Mouse (Mus musculus) common myeloid progenitor, adult 5-6 weeks (primary cell): ENCODE data around the gene Rad51b. TPM values are rescaled to one million over a fixed set of nuclear protein-coding genes. Genes with fewer than 3 reads are reported as not detected.
"Not testable (repeated sequence)": the region's sequence is repeated elsewhere in the genome, so short reads cannot be mapped to it uniquely, and the experiment has no call there.

Source experiments
- ATAC-seq: replicated peaks from 2 replicates; pipeline ENCODE4 v1.8.0; 2016; ENCODE audit warnings: low read depth, mild to moderate bottlenecking, moderate TSS enrichment, inconsistent platforms; ENCODE audit not compliant: poor library complexity, severe bottlenecking
- total RNA-seq: library from RNA; stranded (forward); fragments of 200-1000, 187-1606 nt; gene quantifications from 2 replicates; pipeline ENCODE4 v1.2.3, GENCODE M21; 2017

Rad51b gene
- total RNA-seq, result 10.8 and 12.8 TPM in 2 replicates

- peak; percentile 83 for ATAC-seq
Measured at GRCm38 (mm10) chr12:79297121-79297576, at the start of gene Rad51b. Rad51b (plus strand) TSS chr12:79297282.

GRCm38 (mm10) chr12:79248110-79248509 is 49.0 kb upstream of the Rad51b start:
- no peak for ATAC-seq

- no peak for ATAC-seq
Measured at GRCm38 (mm10) chr12:79253294-79254053, 43.6 kb upstream of the Rad51b start.

- no peak for ATAC-seq
Measured at GRCm38 (mm10) chr12:79254975-79255374, 42.1 kb upstream of the Rad51b start.

DNA sequence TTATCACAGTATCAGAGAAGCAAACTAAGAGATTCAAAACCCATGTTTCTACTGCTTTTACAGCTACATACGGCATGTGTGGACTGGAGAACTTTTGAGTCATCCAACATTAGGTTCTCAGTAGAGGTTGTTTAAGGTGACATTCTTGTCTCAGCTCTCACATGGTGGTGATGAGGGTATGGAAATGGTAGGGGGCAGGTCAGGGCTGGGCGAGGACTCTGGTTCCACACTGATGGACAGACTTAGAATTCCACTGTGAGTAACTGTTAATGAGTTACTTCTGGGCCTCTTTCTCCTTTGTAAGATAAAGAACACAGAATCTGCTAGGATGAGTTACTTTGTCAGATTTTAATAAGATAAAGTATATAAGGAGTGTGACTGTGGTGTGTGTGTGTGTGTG is 36.9 kb upstream of the Rad51b start:
- no peak for ATAC-seq

GRCm38 (mm10) chr12:79261035-79261434 is 36.0 kb upstream of the Rad51b start:
- 0 out of 2 replicates have a peak, but pooled peaks have one; percentile 39 for ATAC-seq

DNA sequence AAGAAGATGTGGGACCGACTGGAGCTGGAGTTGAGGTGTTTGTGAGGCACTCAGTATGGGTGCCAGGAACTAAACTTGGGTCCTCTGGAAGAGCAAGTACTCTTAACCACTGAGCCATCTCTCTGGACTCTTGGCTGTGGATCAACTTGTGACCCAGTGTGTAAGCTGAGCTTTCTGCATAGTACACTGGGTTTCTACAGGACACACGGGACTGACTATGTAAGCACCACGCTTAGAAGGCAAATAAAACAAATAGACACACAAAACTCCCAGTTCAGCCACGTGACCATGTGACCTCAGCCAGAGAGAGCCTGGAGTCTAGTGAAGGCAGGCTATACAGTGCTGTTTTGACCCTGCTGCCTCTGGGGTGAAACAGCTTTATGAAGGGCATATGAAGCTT is 24.5 kb upstream of the Rad51b start:
- ATAC-seq, result no peak

DNA sequence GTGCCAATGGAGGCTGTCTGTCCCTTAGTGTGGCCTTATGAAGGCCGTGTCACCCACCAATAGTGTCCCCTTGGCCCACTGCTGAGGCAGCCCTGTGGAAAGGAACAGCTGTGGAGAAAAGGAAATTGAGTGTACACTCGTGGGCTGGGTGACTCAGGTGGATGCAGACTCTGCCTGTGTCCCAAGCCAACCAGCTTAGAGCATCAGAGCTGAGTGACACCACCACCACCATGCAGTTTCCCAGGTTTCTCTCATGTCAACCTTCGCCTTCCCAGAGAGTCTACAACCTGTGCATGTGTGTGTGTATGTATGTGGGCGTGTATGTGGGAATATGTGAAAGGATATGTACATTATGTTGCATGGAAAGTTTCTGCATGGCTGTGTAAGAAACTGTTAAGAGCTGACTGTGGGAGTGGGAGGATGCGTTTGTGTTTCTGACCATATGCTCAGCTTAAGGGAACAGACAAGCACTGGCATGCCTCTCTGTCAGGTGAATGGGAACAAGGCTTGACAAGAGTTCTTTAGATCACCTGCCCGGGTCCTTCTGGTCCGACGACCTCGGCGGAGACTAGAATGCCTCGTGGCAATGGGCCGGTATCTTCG is 17.5 kb upstream of the Rad51b start:
- no peak for ATAC-seq

DNA sequence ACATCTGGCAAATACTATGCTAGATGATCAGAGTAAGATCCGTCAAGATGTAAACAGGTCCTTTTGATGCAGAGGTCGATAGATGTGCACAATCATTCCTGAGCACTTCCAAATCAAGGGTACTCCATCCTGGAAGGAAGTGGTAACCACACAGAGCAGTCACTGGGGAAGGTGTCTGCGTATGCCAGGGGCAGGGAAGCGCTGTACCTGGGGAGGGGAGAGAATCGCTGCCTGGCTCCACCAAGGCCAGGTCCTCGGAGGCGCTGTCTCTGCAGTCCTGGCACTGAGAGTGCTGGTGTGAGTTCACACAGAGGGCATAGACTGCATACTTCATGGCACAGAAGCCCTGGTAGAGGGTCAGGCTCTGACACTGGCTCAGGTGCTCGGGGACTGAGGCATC is 14.5 kb upstream of the Rad51b start:
- no peak for ATAC-seq

GRCm38 (mm10) chr12:79292874-79293273 is 4.2 kb upstream of the Rad51b start:
- no peak for ATAC-seq

- ATAC-seq, result peak; percentile 92
Measured at GRCm38 (mm10) chr12:79296126-79296816, 811 bp upstream of the Rad51b start, which contains the start of gene Zfyve26. Zfyve26 (minus strand) TSS chr12:79296304.

DNA sequence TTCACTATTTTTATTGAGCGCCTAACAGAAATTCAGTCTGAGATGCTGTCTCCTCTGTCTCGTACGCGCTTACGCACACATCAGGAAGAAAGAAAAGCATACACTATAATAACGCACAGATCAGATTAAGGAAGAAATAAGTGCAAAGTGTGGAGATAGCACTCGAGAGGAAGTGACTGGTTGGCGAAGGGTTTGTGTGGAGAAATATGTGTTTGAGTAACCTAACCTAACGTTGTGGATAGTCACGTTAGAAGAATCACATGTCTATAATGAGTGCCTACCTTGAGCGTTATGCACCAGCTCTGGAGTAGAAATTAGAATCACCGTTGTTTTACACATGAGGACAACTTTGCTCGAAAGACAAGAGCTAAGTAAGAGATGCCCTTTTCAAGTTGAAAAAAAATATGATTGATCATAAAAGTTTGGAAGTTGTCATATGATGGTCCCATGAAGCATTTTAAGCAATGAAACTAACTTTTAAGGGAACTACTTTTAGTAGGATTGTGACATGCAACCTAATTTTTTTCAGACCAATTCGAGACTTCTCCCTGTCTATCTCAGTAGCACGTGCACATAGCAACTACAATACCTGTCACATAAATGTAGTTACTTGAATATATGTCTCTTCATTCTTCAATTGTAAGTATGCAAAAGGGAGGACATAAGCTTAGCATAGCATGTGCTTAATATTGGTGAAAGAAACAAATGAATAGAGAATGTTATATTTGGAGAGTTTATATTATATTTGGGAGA is 978 bp downstream of the Rad51b start:
- peak; percentile 19; the same call in 1 of the 2 replicates for ATAC-seq

DNA sequence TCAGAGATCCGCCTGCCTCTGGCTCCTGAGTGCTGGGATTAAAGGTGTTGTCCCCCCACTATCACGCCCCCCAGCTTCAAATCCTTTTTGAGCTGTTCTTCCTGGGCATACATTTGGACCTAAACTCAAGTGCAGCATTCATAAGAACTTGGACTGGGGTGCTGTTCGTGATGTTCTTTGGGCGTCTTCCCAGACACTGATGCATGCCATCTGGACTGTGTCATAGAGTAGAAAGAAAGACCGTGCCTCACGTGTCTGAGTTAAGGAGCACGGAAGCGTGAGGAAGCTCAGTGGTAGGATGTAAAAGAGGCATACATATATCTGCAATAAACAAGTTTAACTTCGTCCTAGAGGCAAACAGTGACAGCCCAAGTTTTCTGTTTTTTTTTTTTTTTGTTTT is 4.7 kb downstream of the Rad51b start:
- no peak for ATAC-seq

- no peak for ATAC-seq
Measured at GRCm38 (mm10) chr12:79305131-79305530, 8.0 kb downstream of the Rad51b start.

DNA sequence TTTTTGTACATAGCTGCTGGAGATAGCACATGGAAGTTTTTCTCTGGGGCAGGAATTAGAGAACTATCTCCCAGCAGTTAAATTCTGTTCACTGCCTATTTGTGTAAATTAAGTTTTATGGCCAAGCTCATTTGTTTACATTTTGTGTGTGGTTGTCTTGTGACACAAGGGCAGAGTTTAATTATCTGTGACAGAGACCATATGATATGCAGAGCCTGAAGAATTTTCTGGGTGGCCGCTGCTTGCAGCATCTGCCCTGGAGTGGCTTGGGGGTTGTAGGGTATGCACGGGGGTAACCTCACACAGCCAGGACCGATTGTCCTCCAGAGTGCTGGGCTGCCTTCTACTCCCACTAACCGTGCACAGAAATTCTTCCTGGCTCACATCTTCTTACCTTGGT is 8.9 kb downstream of the Rad51b start:
- ATAC-seq, result no peak

DNA sequence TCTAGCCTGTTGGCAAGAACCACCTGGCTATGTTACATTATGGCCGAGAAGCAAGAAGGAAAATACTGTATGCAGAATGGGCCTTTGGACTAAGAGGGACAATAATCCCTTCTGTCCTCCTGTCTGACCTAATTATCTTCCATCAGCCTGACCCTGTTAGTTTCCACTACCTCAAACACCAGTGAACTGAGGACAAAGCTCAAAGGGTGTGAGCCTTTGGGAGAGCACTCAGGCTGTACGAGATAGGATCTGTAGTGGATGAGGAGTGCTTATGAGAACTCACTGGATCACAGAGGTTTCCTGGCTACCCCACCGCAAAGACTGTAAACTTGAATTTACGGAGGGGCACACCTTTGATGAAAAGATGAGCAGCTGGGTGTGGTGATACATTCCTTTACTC is 16.6 kb downstream of the Rad51b start:
- ATAC-seq, result no peak

- ATAC-seq, result no peak
Measured at GRCm38 (mm10) chr12:79317339-79317738, 20.3 kb downstream of the Rad51b start.

DNA sequence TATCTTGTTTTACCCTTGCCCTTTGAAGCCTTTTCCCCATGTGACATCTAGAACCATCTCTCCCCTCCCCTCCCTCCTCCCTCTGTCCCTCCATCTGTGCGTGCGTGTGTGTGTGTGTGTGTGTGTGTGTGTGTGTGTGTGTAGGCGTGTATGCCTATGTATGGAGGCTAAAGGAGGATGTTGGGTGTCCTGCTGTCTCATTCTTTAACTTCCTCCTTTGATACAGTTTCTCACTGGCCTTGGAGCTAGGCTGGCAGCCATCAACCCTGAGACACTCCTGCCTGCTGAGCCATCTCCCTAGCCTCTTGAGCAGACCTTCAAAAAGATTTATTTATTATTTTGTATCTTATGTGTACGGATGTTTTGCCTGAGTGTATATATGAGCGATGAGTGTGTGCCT is 23.8 kb downstream of the Rad51b start:
- ATAC-seq, result peak; percentile 92

DNA sequence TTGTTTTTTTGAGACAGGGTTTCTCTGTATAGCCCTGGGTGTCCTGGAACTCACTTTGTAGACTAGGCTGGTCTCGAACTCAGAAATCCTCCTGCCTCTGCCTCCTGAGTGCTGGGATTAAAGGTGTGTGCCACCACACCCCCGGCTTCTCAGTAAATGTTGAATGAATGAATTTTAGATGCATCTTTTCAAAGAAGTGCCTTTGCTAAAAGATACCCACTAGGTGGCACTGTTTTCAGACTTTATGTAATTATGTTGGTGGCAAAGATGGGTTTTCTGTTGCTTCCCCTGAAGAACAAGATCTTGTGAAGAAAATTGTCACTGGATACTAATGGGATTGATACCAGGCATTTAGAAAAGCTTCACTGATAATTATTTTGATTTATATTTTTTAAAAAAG is 25.5 kb downstream of the Rad51b start:
- not testable (repeated sequence) for ATAC-seq

GRCm38 (mm10) chr12:79326236-79326635 is 29.2 kb downstream of the Rad51b start:
- no peak for ATAC-seq
